Mouse (Mus musculus) yolk sac, embryonic 10.5 days (tissue): ENCODE measurements at regions not wholly inside any gene's neighbourhood (a gene's known extent, or its start where the extent isn't known, plus 50 kb on each side); places are given as distances from the start of the nearest gene placed in this dataset.

ENCODE experiments used
- DNase-seq: peaks from one replicate; pipeline ENCODE4 v3.0.0-alpha.2; 2017; ENCODE audit warnings: low spot score

DNA sequence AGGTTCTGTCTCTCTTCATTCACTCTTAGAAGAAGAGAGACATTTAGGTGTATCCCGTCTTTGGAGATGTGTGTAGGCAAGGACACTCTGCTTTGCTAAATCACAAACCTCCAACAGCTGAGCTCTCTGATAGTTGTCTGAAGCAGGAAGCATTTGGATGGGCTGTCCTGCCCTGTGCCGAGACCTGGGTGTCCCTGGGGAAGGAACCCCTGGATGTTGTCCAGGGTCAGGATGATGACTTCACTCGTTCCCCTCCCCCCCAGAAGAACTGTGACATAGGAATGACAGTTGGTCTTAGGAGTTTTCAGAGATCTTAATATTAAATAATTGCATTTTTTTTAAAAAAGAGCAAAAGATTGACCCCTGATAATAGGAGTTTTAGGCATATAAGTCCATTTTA lies 197.9 kb upstream of the Arid1b start:
- DNase-seq = no peak

GRCm38 (mm10) chr17:4804013-4804412 lies 190.1 kb upstream of the Arid1b start:
- DNase-seq = no peak

DNA sequence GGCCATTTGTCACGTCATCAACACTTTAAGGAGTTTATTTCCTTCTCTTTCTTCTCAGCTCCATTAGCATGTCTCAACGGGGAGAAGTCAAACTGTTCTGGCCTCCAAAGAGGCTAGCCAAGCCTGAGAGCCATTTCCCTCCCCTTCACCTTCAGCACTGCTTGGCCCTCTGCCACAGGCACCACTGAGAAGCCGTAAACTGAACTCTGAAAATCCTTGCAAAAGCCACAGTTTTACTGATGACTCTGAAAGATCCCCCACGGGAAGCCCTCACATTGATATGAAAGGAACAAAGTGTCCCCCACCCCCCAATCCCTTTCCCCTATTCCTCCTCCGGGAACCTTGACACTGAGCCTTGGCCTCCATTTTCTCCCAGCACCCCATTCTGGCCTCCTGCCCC lies 188.1 kb upstream of the Arid1b start:
- DNase-seq = no peak

GRCm38 (mm10) chr17:4808926-4809325 lies 185.2 kb upstream of the Arid1b start:
- DNase-seq = no peak

- DNase-seq = no peak
Measured at GRCm38 (mm10) chr17:4813232-4813631, 180.9 kb upstream of the Arid1b start.

GRCm38 (mm10) chr17:4813666-4814065 lies 180.5 kb upstream of the Arid1b start:
- DNase-seq = no peak

GRCm38 (mm10) chr17:4825221-4825895 lies 168.8 kb upstream of the Arid1b start:
- no peak for DNase-seq

- no peak for DNase-seq
Measured at GRCm38 (mm10) chr17:4834065-4834464, 160.1 kb upstream of the Arid1b start.

GRCm38 (mm10) chr17:4834571-4834970 lies 159.6 kb upstream of the Arid1b start:
- no peak for DNase-seq

GRCm38 (mm10) chr17:4835065-4835705 lies 158.9 kb upstream of the Arid1b start:
- no peak for DNase-seq

DNA sequence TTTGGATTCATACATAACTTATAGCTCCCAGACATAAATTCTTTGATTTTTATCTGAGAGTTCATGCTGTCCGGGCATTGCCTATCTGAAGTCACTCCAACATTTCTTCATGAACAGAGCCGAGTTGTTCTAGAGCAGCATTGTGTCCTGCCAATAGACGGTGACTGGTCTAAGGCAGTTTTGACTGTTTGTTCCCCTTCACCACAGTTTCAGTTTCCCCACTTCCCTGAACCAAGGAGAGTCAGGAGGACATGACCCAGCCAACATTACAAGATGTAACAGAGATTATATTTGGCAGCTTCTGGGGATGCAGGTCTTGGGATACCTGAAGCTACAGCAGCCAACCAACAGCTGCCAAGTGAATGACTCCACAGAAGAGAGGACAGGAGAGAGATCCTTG lies 154.0 kb upstream of the Arid1b start:
- DNase-seq = no peak

DNA sequence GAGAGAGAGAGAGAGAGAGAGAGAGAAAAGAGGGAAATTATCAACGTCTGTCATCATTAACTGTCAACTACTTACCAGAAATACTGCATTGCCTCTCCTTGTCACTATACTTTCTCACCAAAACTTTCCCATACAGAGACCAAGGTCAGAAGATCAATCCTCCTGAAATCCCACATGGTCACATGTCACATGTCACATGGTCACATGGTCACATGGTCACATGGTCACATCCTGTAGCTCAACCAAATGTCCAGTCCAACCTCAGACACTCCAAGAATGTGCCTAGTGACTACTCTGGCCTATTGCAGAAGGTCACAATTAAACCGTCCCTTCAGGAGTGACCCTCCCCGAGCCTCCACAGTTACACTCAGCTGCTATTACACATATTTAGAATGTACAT lies 135.8 kb upstream of the Arid1b start:
- DNase-seq = no peak

- no peak for DNase-seq
Measured at GRCm38 (mm10) chr17:4864901-4865300, 129.2 kb upstream of the Arid1b start.

- DNase-seq = no peak
Measured at GRCm38 (mm10) chr17:4865621-4866020, 128.5 kb upstream of the Arid1b start.

GRCm38 (mm10) chr17:4866026-4866896 lies 127.9 kb upstream of the Arid1b start:
- DNase-seq = no peak

DNA sequence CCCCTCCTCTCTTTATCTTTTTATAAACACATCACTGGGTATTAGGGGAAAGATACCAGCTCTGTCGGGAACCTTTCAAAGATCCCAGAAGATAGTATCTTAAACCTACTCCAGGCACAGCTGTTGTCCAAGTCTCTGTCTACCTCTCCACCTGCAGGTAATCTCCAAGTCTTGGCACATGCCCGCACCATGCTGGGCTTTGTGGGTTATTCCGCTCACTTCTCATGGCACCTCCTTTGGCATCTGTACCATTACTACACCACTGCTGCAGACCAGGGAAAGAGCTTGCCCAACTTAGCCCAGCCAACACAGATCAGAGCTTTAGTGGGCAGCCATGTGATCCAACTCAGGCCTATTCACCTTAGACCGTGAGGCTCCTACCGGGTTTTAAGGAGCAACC lies 127.0 kb upstream of the Arid1b start:
- DNase-seq = no peak

DNA sequence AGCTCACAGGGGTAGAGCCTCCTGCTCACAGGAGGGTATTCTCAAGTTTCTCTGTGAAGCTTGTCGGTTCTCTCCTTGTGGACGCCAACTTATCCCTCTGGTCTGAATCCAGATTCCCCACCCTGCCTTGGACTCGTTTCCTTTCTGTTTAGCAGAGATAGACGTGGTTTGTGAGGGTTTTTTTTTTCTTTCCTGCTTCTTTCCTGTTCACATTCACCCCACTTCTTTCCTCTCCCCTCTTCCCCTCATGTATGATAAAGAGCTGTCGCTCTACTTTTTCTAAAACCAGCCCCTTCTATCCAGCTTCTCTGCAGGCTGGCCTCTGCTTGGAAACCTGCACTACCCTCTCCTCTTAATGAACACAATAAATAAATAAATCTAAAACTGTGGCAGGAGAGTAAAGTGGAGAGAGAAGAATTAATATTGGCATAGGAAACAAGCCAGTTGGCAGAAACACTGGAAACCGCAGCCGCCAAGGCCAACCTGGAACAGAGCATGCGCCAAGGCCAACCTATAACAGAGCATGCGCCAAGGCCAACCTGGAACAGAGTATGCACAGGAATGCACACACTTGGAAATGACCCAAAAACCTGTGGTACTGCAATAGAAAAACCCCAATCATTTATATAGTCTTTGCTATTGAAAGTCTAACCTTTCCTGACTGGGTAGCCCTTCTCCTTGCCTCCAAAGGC lies 126.2 kb upstream of the Arid1b start:
- no peak for DNase-seq

DNA sequence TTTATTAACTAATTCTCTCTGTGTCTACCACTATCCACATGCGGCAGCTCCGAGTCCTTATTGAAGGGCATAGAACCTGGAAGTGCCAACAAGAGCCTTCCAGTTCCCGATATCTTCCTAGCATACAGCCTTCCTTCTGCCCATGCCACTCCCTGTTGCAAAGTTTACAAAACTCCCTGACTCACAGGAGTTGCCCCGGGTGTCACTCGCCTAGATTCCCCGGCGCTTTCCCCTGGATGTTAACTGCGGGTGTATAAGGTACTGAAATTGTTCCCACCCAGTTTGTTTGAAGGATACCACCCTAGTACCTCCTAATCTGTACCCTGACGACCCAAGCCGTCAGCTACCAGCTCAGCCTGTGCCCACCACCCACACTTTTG lies 125.7 kb upstream of the Arid1b start:
- DNase-seq = no peak

- DNase-seq = no peak
Measured at GRCm38 (mm10) chr17:4868861-4869260, 125.3 kb upstream of the Arid1b start.

- DNase-seq = no peak
Measured at GRCm38 (mm10) chr17:4871267-4871666, 122.9 kb upstream of the Arid1b start.

DNA sequence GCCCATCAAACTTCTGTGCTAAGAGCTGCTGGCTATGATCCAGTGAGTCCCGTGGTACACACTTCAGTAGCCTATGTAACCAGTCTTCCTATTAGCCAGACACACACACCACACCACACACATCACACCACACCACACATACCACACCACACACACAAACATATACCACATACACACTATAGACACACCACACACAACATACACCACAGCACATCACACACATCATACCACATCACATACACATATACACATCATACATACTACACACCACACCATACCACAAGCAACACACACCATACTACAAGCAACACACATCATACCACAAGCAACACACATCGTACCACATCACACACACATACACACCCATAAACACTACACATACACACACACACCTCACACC lies 119.7 kb upstream of the Arid1b start:
- no peak for DNase-seq
